Mouse (Mus musculus) stomach, postnatal 0 days (tissue): Measurements from ENCODE around the gene Lrp6. TPM values are rescaled to one million over a fixed set of nuclear protein-coding genes. Genes with fewer than 3 reads are reported as not detected.

Experiments used
- ATAC-seq: fragments of 200-750 bp; cut with Nextera tagmentation; 2 replicates; pipeline ENCODE4 v1.8.0; 2017; ENCODE audit not compliant: low FRiP score, low TSS enrichment
- DNase-seq: peaks from one replicate; pipeline ENCODE4 v3.0.0-alpha.2; 2016; ENCODE audit warnings: low spot score
- H3K27ac ChIP-seq: fragments of 300-500 bp; sonication (generic); replicated peaks from 2 replicates; pipeline ENCODE4 v1.5.1; 2014; ENCODE audit warnings: mild to moderate bottlenecking, control low read depth
- H3K27me3 ChIP-seq: fragments of 300-500 bp; sonication (generic); 2 replicates; pipeline ENCODE4 v1.6.1; 2014; ENCODE audit warnings: low read length; ENCODE audit not compliant: control insufficient read depth, insufficient read depth
- H3K36me3 ChIP-seq: fragments of 300-500 bp; sonication (generic); 2 replicates; pipeline ENCODE4 v1.6.1; 2014; ENCODE audit warnings: low read length, mixed read lengths; ENCODE audit not compliant: control insufficient read depth, insufficient read depth
- H3K4me1 ChIP-seq: fragments of 300-500 bp; sonication (generic); replicated peaks from 2 replicates; pipeline ENCODE4 v1.6.1; 2014; ENCODE audit warnings: antibody characterized with exemption; ENCODE audit not compliant: control insufficient read depth, insufficient read depth
- H3K4me2 ChIP-seq: fragments of 300-500 bp; sonication (generic); replicated peaks from 2 replicates; pipeline ENCODE4 v1.6.1; 2014; ENCODE audit warnings: low read depth, mild to moderate bottlenecking, control low read depth, moderate library complexity
- H3K4me3 ChIP-seq: fragments of 300-500 bp; sonication (generic); 2 replicates; pipeline ENCODE4 v1.5.1; 2014; ENCODE audit warnings: low read depth, low read length, control low read depth
- H3K9ac ChIP-seq: fragments of 300-500 bp; sonication (generic); 2 replicates; pipeline ENCODE4 v1.6.1; 2014; ENCODE audit warnings: mild to moderate bottlenecking, low read length, control low read depth, mixed read lengths
- H3K9me3 ChIP-seq: fragments of 300-500 bp; sonication (generic); 2 replicates; pipeline ENCODE4 v1.6.1; 2016; ENCODE audit warnings: low read length; ENCODE audit not compliant: control insufficient read depth
- CTCF ChIP-seq: IDR thresholded peaks from 2 replicates; pipeline ENCODE4 v1.5.1; 2016; ENCODE audit warnings: antibody characterized with exemption, low read depth, mild to moderate bottlenecking, moderate library complexity
- EP300 ChIP-seq: optimal IDR thresholded peaks from 2 replicates; pipeline ENCODE3; 2016; ENCODE audit warnings: antibody characterized with exemption
- WGBS: fragments of 180-500 bp; shearing (Covaris S2); extraction: QIAGEN DNeasy Blood & Tissue Kit; methylation state at CpG from one replicate; pipeline ENCODE4 v1.1.7; 2014; 5-methylcytosine and 5-hydroxymethylcytosine counted together
- polyA plus RNA-seq: library from polyadenylated mRNA; unstranded; fragments of >200 nt; fragmentation: Nextera tagmentation; extraction: Ambion mirVana; gene quantifications from 2 replicates; pipeline ENCODE4 v1.2.1, GENCODE M21; 2015

Gene Lrp6
- polyA plus RNA-seq, 1 experiment from 2014 or later = 12.1 TPM

- peak overlapping the region; percentile 99 for H3K27ac ChIP-seq
- peak overlapping the region; percentile 79 for H3K4me2 ChIP-seq
- H3K27me3 ChIP-seq = no peaks in the 10 kb centered on the region
- peak overlapping the region; percentile 97 for H3K9ac ChIP-seq
- DNase-seq (peak; percentile 33), ATAC-seq (no peak)
- TF ChIP-seq CTCF = peak; percentile 27
- no peak for TF ChIP-seq EP300
- H3K9me3 ChIP-seq = no peaks in the 10 kb centered on the region
- H3K4me3 ChIP-seq = peak overlapping the region; percentile 96
- 2% methylated on average over 19 of the region's 19 CpGs for WGBS
- H3K36me3 ChIP-seq = no peaks in the 10 kb centered on the region
- H3K4me1 ChIP-seq = no peaks in the 10 kb centered on the region; the same call in 1 of the 2 replicates
Observed at GRCm38 (mm10) chr6:134565606-134566247, 1.0 kb downstream of the Lrp6 start.

DNA sequence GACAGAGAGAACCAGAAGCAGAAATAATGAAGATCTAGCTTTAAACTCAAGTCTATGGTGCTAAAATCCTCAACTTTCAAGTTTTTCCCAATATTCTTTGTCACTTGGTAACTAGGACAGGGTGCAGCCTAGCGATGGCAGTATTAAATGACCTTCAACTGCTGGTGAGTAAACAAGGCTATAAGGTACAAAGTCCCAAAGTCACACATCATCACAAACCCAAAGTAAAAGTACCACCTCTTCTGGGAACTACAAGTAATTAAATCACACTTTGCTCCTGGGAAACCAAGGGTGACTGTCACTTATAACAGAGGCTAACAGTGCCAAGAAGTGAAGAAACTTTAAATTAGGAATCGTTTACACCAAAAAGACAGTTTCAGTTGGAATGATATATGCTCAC, 2.2 kb downstream of the Lrp6 start:
- TF ChIP-seq EP300 = no peak
- TF ChIP-seq CTCF = no peak
- Histone ChIP-seq H3K36me3 (no peaks in the 10 kb centered on the region), H3K9ac (no peak overlapping the region), H3K4me1 (peaks cover under 1% of the 10 kb centered on the region; the same call in 1 of the 2 replicates), H3K27ac (no peak overlapping the region), H3K4me2 (peak overlapping the region; percentile 15), H3K9me3 (no peaks in the 10 kb centered on the region), H3K4me3 (no peak overlapping the region), H3K27me3 (no peaks in the 10 kb centered on the region)
- no peak for ATAC-seq
- 37% methylated on average over 2 of the region's 2 CpGs for WGBS
- no peak for DNase-seq

- peaks cover 8% of the 10 kb centered on the region; the same call in 1 of the 2 replicates for H3K4me1 ChIP-seq
- ATAC-seq (no peak), DNase-seq (no peak)
- H3K27me3 ChIP-seq = no peaks in the 10 kb centered on the region
- no peaks in the 10 kb centered on the region for H3K9me3 ChIP-seq
- H3K4me2 ChIP-seq = no peak overlapping the region
- no peaks in the 10 kb centered on the region for H3K36me3 ChIP-seq
- H3K9ac ChIP-seq = no peak overlapping the region
- no peak overlapping the region for H3K27ac ChIP-seq
- H3K4me3 ChIP-seq = no peak overlapping the region
- 50% methylated on average over 3 of the region's 3 CpGs for WGBS
- TF ChIP-seq CTCF (no peak), EP300 (no peak)
Observed at GRCm38 (mm10) chr6:134559635-134560034, 7.1 kb downstream of the Lrp6 start.

- DNase-seq (no peak), ATAC-seq (no peak)
- no peaks in the 10 kb centered on the region for H3K9me3 ChIP-seq
Observed at GRCm38 (mm10) chr6:134558546-134559129, 8.1 kb downstream of the Lrp6 start.

DNA sequence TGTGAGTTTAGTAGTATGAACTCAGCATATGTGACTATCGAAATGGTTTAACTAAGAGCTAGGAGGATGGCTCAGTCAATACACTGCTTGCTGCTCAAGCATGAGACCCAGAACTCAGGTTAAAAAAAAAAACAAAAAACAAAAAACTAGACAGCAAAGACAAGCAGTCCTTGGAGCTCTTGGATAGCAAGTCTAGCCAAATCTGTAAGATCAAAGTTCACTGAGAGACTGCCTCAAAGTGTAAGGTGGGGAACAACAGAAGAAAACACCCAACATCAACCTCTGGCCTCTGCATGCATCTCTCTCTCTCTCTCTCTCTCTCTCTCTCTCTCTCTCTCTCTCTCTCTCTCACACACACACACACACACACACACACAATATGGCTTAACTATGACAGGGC, 9.7 kb downstream of the Lrp6 start:
- H3K9ac ChIP-seq = no peak overlapping the region
- WGBS = 80% methylated on average over 1 of the region's 1 CpGs
- no peak overlapping the region for H3K27ac ChIP-seq
- H3K9me3 ChIP-seq = no peaks in the 10 kb centered on the region
- no peak for DNase-seq
- H3K4me1 ChIP-seq = 0 out of 2 replicates have a peak, but pooled peaks cover 8% of the 10 kb centered on the region
- ATAC-seq = no peak
- H3K27me3 ChIP-seq = no peaks in the 10 kb centered on the region
- H3K4me3 ChIP-seq = no peak overlapping the region
- no peaks in the 10 kb centered on the region for H3K36me3 ChIP-seq
- H3K4me2 ChIP-seq = no peak overlapping the region
- TF ChIP-seq CTCF = no peak
- TF ChIP-seq EP300 = no peak

More at GRCm38 (mm10) chr6:134558546-134559129, 8.1 kb downstream of the Lrp6 start:
- Histone ChIP-seq H3K27ac (no peak overlapping the region), H3K4me3 (no peak overlapping the region), H3K9ac (no peak overlapping the region), H3K4me1 (0 out of 2 replicates have a peak, but pooled peaks cover 8% of the 10 kb centered on the region), H3K36me3 (no peaks in the 10 kb centered on the region), H3K27me3 (no peaks in the 10 kb centered on the region), H3K4me2 (no peak overlapping the region)
- TF ChIP-seq EP300 (no peak), CTCF (no peak)
- WGBS = 40% methylated on average over 8 of the region's 8 CpGs
